In the genomic region with DNA sequence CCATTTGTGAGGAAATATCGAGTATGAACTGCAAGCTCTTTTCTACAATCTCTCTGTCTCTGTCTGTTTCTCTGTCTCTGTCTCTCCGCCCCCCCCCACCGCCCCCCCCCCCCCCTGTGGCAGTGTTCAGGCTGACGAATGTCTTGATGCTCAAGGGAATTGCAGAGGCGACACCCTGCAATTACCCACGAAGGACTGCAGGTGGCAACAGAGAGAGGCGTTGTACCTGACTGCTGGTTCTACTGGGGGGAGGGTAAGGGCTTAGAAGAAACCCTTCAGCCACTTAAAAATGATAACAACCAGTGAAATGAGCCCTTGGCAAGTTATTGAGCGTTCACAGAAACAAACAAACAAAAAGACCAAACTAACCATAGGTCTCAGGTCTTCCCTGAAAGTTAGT, we compare ENCODE assay signal across 9 mouse cellular contexts. TPM values are rescaled to one million over a fixed set of nuclear protein-coding genes. Genes with fewer than 3 reads are reported as not detected.
DNase-seq lines count a peak whose midpoint lies in the region; ATAC-seq and TF ChIP-seq lines count a peak whose summit lies in the region.
"Had no signal": no experiment of that assay in that cellular context is flagged by ENCODE, and none has a peak within 500 bp of the region (broad histone marks: within the 10 kb centered on the region; RNA-seq: fewer than 3 reads in every experiment).

No protein-coding gene starts in this region.

- H3K4me1 ChIP-seq in forebrain, postnatal 0 days (ENCODE audit: insufficient read depth): no peaks in the 10 kb centered on the region
- no peaks in the 10 kb centered on the region for H3K4me1 ChIP-seq in forebrain, embryonic 13.5 days

- DNase-seq in forebrain, postnatal 0 days: no peak
- DNase-seq in 3T3-L1 (ENCODE audit: low read depth, low spot score) (peak; percentile 61), WW6 (ENCODE audit: low read depth, low spot score) (peak; percentile 42)
- peak; percentile 60 for DNase-seq in embryo, embryonic 9.5 days (ENCODE audit: extremely low spot score)
- DNase-seq in layer of hippocampus, adult 8-10 months (ENCODE audit: low spot score in 2 of 2): peak; percentile 49 to 52
- peak; percentile 74 for DNase-seq in yolk sac, embryonic 10.5 days (ENCODE audit: low spot score)

- WGBS in forebrain, postnatal 0 days: 9% methylated on average over 6 of the region's 8 CpGs
- WGBS in forebrain, embryonic 13.5 days: 12% methylated on average over 7 of the region's 8 CpGs

- ATAC-seq in forebrain, postnatal 0 days: 0 out of 2 replicates have a peak, but pooled peaks have one; percentile 36
- no peak for ATAC-seq in forebrain, embryonic 13.5 days
- peak; percentile 74 for ATAC-seq in megakaryocyte-erythroid progenitor cell, adult 5-6 weeks (replicated peaks; ENCODE audit: low FRiP score, low TSS enrichment, poor library complexity, severe bottlenecking)

- no peaks in the 10 kb centered on the region for H3K27me3 ChIP-seq in forebrain, postnatal 0 days (ENCODE audit: insufficient read depth, low read length)
- no peaks in the 10 kb centered on the region for H3K27me3 ChIP-seq in forebrain, embryonic 13.5 days

- H3K9me3 ChIP-seq in forebrain, postnatal 0 days (ENCODE audit: low read length): no peaks in the 10 kb centered on the region
- H3K9me3 ChIP-seq in forebrain, embryonic 13.5 days (replicated peaks): no peaks in the 10 kb centered on the region

- H3K4me2 ChIP-seq in forebrain, postnatal 0 days (ENCODE audit: low read depth): no peak overlapping the region
- H3K4me2 ChIP-seq in forebrain, embryonic 13.5 days: no peak overlapping the region

- no peaks in the 10 kb centered on the region for H3K36me3 ChIP-seq in forebrain, postnatal 0 days (ENCODE audit: insufficient read depth)
- no peaks in the 10 kb centered on the region for H3K36me3 ChIP-seq in forebrain, embryonic 13.5 days (ENCODE audit: poor library complexity, severe bottlenecking)

- no peak overlapping the region for H3K4me3 ChIP-seq in forebrain, postnatal 0 days (ENCODE audit: low read depth, low read length)
- no peak overlapping the region for H3K4me3 ChIP-seq in forebrain, embryonic 13.5 days

- peak; percentile 66 for TF ChIP-seq CTCF in forebrain, postnatal 0 days (IDR thresholded peaks at IDR 0.05; ENCODE audit: low read depth)

- H3K27ac ChIP-seq in forebrain, postnatal 0 days (ENCODE audit: low read depth, low read length): no peak overlapping the region
- H3K27ac ChIP-seq in forebrain, embryonic 13.5 days: no peak overlapping the region

- no peak overlapping the region for H3K9ac ChIP-seq in forebrain, postnatal 0 days
- no peak overlapping the region for H3K9ac ChIP-seq in forebrain, embryonic 13.5 days

RNA-seq across cellular contexts. Expression of a gene that starts 11.5 kb away (rescaled TPM):
- 9.6 and 11.3 TPM in 2 replicates for total RNA-seq in forebrain, postnatal 0 days (2014; rRNA removed)
- 12.8 and 14.4 TPM in 2 replicates for polyA plus RNA-seq in forebrain, postnatal 0 days (2015; fragmentation: Nextera tagmentation; extraction: Ambion mirVana)
- 2.8 and 3.9 TPM in 2 replicates for polyA plus RNA-seq in forebrain, embryonic 13.5 days (2015; fragmentation: Nextera tagmentation; extraction: Ambion mirVana)
- 10 to 100 TPM in 3 of 4 experiments, 1 to 10 TPM in 1; 9.1 to 14.5 (median 10.3) TPM for total RNA-seq in layer of hippocampus, adult 8-10 months (2022)
- 0.40 TPM in 1 of 2 replicates, not detected in the other for total RNA-seq in megakaryocyte-erythroid progenitor cell, adult 5-6 weeks (2014; fragmentation: Nextera tagmentation)
- 1.8 TPM in 1 of 2 replicates, not detected in the other for total RNA-seq in megakaryocyte-erythroid progenitor cell, adult 5-6 weeks (2017)

RNA-seq across cellular contexts. Expression of a gene that starts 22.7 kb away (rescaled TPM):
- 0.24 TPM in 1 of 2 replicates, not detected in the other for total RNA-seq in forebrain, postnatal 0 days (2014; rRNA removed)
- not detected in 2 replicates for polyA plus RNA-seq in forebrain, postnatal 0 days (2015; fragmentation: Nextera tagmentation; extraction: Ambion mirVana)
- polyA plus RNA-seq in forebrain, embryonic 13.5 days (2015; fragmentation: Nextera tagmentation; extraction: Ambion mirVana): not detected in 2 replicates
- 1 to 10 TPM in 2 of 4 experiments, under 1 TPM in 2; 0.41 to 1.0 (median 0.83) TPM for total RNA-seq in layer of hippocampus, adult 8-10 months (2022)
- not detected in 2 replicates for total RNA-seq in megakaryocyte-erythroid progenitor cell, adult 5-6 weeks (2014; fragmentation: Nextera tagmentation)
- total RNA-seq in megakaryocyte-erythroid progenitor cell, adult 5-6 weeks (2017): not detected in 2 replicates
- polyA plus RNA-seq: liver, embryonic 16.5 days had no signal

RNA-seq across cellular contexts. Expression of a gene that starts 35.1 kb away (rescaled TPM):
- total RNA-seq in forebrain, postnatal 0 days (2014; rRNA removed): 0.38 and 8.3 TPM in 2 replicates
- 0.48 and 0.59 TPM in 2 replicates for polyA plus RNA-seq in forebrain, postnatal 0 days (2015; fragmentation: Nextera tagmentation; extraction: Ambion mirVana)
- not detected in 2 replicates for polyA plus RNA-seq in forebrain, embryonic 13.5 days (2015; fragmentation: Nextera tagmentation; extraction: Ambion mirVana)
- under 1 TPM; 0.18 to 0.61 (median 0.33) TPM for total RNA-seq in layer of hippocampus, adult 8-10 months (2022)
- not detected in 2 replicates for total RNA-seq in megakaryocyte-erythroid progenitor cell, adult 5-6 weeks (2014; fragmentation: Nextera tagmentation)
- not detected in 2 replicates for total RNA-seq in megakaryocyte-erythroid progenitor cell, adult 5-6 weeks (2017)

RNA-seq across cellular contexts. Expression of a gene that starts 40.4 kb away (rescaled TPM):
- total RNA-seq in forebrain, postnatal 0 days (2014; rRNA removed): 13.8 and 18.3 TPM in 2 replicates
- 18.1 and 18.7 TPM in 2 replicates for polyA plus RNA-seq in forebrain, postnatal 0 days (2015; fragmentation: Nextera tagmentation; extraction: Ambion mirVana)
- polyA plus RNA-seq in forebrain, embryonic 13.5 days (2015; fragmentation: Nextera tagmentation; extraction: Ambion mirVana): 3.5 and 4.7 TPM in 2 replicates
- total RNA-seq in layer of hippocampus, adult 8-10 months (2022): 100 to 1,000 TPM in 3 of 4 experiments, 10 to 100 TPM in 1; 82.3 to 115 (median 104) TPM
- total RNA-seq in megakaryocyte-erythroid progenitor cell, adult 5-6 weeks (2014; fragmentation: Nextera tagmentation): not detected in 2 replicates
- total RNA-seq in megakaryocyte-erythroid progenitor cell, adult 5-6 weeks (2017): not detected in 2 replicates
- polyA plus RNA-seq: liver, embryonic 16.5 days had no signal
